Mouse (Mus musculus): ENCODE results near the gene Rftn2. TPM values are rescaled to one million over a fixed set of nuclear protein-coding genes. Genes with fewer than 3 reads are reported as not detected.
A peak's percentile ranks its signal among the peaks of the same experiment; 100 is the strongest.

Gene Rftn2
- polyA plus RNA-seq, 1 experiment, result 8.7 TPM

DNA sequence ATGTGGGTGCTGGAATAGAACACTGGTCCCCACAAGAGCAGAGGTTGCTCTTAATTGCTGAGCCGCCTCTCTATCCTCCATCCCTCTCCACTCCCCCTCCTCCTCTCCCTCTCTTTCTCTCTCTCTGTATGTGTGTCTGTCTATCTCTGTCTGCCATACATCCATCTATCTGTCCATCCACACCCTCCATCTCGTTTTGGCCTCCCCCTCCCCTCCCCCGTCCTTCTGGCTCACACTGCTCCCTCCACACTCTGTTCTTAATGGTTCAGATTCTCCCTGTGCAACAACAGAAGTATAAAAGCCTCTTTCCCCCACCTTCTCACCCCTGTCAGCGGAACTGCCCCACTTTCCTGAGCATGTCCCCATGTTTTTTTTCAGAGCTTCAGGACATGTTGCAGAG, 59.0 kb downstream of the Rftn2 start:
- no peak for DNase-seq (ENCODE audit: low read depth)
- no peak for TF ChIP-seq POLR2A (IDR thresholded peaks at IDR 0.05; ENCODE audit: borderline replicate concordance, extremely low read depth, insufficient read depth, insufficient read length, poor library complexity, severe bottlenecking)
- TF ChIP-seq CTCF (IDR thresholded peaks at IDR 0.05; ENCODE audit: borderline replicate concordance, extremely low read depth, insufficient read depth, insufficient read length), result no peak

DNA sequence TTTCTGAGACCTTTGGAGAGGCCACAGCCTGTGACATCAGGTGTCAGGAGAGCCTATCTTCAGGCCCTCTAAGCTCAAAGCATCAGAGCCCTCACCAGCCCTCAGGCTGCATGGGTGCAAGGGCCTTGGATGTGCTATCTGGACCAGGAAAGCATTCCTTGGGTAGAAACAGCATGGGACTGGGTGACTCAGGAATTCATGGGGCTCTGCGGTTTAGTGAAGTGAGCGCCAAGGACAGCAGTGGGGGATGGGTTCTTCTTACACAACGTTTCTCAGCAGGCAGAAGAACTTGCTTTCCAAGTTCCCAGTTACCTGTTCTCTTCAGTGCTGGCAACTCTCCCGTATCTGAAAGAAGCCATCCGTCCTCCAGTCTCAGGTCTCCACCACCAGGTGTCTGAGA, 62.6 kb downstream of the Rftn2 start:
- no peak for TF ChIP-seq CTCF (IDR thresholded peaks at IDR 0.05; ENCODE audit: borderline replicate concordance, extremely low read depth, insufficient read depth, insufficient read length)
- no peak for TF ChIP-seq POLR2A (IDR thresholded peaks at IDR 0.05; ENCODE audit: borderline replicate concordance, extremely low read depth, insufficient read depth, insufficient read length, poor library complexity, severe bottlenecking)
- DNase-seq (ENCODE audit: low read depth), result no peak

DNA sequence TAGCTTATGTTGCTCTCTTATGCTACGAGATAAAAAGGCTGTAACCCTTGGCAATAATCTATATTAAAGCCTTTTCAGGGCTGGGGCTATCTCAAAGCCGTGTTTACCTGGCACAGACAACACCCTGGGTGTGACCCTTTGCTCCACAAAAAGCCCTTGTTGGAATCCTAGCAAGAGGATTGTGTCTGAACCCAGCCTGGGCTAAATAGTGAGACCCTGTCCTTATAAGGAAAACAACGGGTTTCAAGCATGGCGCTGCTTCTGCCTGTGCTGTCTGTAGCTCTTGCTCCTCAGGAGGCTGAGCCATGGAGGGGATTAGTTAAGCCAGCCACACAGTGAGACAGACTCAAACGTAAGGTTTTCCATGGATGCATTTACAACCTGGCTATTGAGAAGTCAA, 63.8 kb downstream of the Rftn2 start:
- peak; percentile 9 for DNase-seq (ENCODE audit: low read depth)
- TF ChIP-seq CTCF (IDR thresholded peaks at IDR 0.05; ENCODE audit: borderline replicate concordance, extremely low read depth, insufficient read depth, insufficient read length) (no peak), POLR2A (IDR thresholded peaks at IDR 0.05; ENCODE audit: borderline replicate concordance, extremely low read depth, insufficient read depth, insufficient read length, poor library complexity, severe bottlenecking) (no peak)

DNA sequence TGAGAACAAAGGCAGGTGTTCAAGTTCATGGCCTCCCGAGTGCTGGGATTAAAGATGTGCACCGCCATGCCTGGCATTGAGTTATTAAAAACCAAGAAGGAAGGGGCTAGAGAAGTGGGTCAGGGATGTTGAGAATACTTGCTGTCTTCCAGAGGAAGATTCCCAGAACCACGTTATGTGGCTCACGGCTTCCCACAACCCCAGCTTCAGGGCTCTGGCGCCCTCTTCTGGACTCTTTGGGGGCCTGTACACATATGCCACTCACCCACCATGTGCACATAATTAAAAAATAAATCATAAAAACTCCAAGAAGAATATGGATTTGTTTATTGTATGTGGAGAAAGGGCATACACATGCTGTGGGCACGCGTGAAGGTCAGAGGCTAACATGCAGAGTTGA, 64.7 kb downstream of the Rftn2 start:
- TF ChIP-seq POLR2A (IDR thresholded peaks at IDR 0.05; ENCODE audit: borderline replicate concordance, extremely low read depth, insufficient read depth, insufficient read length, poor library complexity, severe bottlenecking), result no peak
- TF ChIP-seq CTCF (IDR thresholded peaks at IDR 0.05; ENCODE audit: borderline replicate concordance, extremely low read depth, insufficient read depth, insufficient read length), result peak; percentile 36; the same call in 1 of the 2 replicates
- DNase-seq (ENCODE audit: low read depth), result peak; percentile 25

DNA sequence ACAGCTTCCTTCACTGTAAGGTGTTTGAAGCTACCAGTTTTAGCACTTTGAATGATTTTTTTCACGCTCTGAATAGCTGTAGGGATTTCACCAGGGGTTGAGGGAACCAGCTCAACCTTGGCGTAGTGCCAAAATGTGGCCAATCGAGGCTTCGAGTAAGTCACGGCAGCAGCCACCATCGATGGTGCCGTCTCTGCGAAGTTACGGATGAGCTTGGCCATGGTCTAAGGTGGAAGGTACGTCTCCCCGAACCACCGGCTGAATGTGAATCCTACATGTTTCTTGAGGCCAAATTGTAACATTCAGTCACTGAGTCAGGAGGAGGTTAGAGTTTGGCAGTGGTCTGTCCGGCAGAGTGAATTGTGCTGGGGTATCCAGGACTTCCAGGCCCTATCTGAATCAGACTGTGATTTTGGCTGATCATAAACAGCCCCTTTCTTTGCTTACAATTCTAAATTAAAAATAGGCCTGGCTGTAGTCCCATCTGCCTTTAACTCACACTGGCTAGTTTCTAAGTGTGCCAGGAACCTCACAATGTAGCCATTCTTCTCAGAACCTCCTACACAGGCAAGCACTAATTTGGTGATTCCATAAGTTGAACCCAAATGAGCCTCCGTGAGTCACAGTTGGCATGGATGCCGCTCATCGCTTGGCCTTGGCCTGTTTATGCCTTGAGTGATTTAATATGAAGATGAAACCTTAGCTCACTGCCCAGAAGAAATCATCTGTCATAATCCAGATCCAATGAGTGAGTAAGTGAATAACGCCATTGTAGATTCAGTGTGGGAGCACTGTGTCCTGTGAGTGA, 65.5 kb downstream of the Rftn2 start:
- no peak for TF ChIP-seq POLR2A (IDR thresholded peaks at IDR 0.05; ENCODE audit: borderline replicate concordance, extremely low read depth, insufficient read depth, insufficient read length, poor library complexity, severe bottlenecking)
- no peak for TF ChIP-seq CTCF (IDR thresholded peaks at IDR 0.05; ENCODE audit: borderline replicate concordance, extremely low read depth, insufficient read depth, insufficient read length)
- DNase-seq (ENCODE audit: low read depth), result peak; percentile 93

DNA sequence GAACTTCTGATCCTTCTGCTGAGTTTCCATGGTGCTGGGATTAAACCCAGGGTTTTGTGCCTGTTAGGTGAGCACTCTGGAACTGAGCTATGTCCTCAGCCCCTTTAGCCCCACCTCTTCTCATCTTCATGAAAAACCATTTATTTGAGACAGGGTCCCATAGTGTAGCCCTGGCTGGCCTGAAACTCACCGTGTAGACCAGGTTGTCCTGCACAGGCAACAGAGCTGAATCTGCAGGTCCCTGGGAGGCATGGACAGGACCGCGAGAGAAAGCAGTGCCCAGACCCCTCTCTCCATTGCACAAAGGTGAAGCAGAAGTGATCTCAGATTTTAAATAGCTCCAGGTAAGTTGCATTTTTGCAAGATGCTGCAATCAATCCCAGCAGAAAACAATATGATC, 66.4 kb downstream of the Rftn2 start:
- no peak for TF ChIP-seq POLR2A (IDR thresholded peaks at IDR 0.05; ENCODE audit: borderline replicate concordance, extremely low read depth, insufficient read depth, insufficient read length, poor library complexity, severe bottlenecking)
- no peak for TF ChIP-seq CTCF (IDR thresholded peaks at IDR 0.05; ENCODE audit: borderline replicate concordance, extremely low read depth, insufficient read depth, insufficient read length)
- no peak for DNase-seq (ENCODE audit: low read depth)

DNA sequence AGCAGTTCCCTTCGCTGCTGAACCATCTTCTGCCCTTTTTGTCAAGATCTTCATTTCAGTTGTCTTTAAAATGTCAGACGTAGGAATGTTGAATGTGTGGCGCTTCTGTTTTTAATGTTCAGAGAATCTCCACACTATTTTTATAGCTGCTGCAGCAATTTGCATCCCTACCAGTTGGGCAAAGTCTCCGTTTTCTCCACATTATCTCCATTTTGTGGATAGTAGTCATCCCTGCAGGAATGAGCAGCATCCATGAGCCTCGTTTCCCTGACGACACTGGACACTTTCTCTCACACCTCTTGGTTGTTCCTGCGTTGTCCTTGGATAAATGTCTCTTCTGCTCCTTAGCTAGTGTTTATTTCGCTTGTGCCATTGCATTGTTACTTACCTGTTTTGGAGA, 67.8 kb downstream of the Rftn2 start:
- no peak for DNase-seq (ENCODE audit: low read depth)
- TF ChIP-seq POLR2A (IDR thresholded peaks at IDR 0.05; ENCODE audit: borderline replicate concordance, extremely low read depth, insufficient read depth, insufficient read length, poor library complexity, severe bottlenecking) (no peak), CTCF (IDR thresholded peaks at IDR 0.05; ENCODE audit: borderline replicate concordance, extremely low read depth, insufficient read depth, insufficient read length) (no peak)

DNA sequence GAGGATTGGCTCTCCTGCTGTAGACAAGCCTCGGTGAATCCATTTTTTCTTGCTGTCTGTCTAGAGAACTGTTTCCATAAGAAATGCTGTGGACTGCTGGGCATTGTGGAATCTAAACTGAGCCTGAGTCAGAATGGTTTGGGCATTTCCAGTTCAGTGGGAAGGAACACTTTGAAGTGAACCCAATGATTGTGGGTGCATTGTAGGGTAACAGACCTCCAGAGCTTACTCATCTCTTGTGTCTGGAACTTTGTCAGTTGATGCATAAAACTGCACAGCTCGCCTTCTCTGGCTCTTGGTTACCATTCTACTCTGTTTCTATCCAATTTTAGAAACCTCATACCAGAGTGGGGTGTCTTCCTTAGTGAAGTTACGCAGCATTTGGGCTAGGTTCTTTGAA, 68.4 kb downstream of the Rftn2 start:
- DNase-seq (ENCODE audit: low read depth), result no peak
- TF ChIP-seq POLR2A (IDR thresholded peaks at IDR 0.05; ENCODE audit: borderline replicate concordance, extremely low read depth, insufficient read depth, insufficient read length, poor library complexity, severe bottlenecking) (no peak), CTCF (IDR thresholded peaks at IDR 0.05; ENCODE audit: borderline replicate concordance, extremely low read depth, insufficient read depth, insufficient read length) (no peak)

DNA sequence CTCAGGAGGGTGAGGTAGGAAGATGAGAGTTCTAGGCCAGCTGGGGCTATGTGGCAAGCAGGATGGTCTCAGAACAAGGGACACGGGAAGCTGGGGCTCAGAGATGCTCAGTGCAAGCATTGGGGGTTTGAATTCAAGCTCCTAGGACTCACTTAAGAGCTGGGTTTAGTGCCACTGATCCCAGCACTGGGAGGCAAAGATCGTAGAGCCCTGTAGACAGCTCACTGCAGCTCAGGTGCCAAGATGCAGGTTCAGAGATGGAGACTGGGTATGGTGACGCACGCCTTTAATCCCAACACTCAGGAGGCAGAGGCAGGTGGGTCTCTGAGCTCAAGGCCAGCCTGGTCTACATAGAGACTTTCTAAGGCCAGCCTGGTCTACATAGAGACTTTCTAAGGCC, 69.3 kb downstream of the Rftn2 start:
- no peak for DNase-seq (ENCODE audit: low read depth)
- no peak for TF ChIP-seq POLR2A (IDR thresholded peaks at IDR 0.05; ENCODE audit: borderline replicate concordance, extremely low read depth, insufficient read depth, insufficient read length, poor library complexity, severe bottlenecking)
- TF ChIP-seq CTCF (IDR thresholded peaks at IDR 0.05; ENCODE audit: borderline replicate concordance, extremely low read depth, insufficient read depth, insufficient read length), result no peak

DNA sequence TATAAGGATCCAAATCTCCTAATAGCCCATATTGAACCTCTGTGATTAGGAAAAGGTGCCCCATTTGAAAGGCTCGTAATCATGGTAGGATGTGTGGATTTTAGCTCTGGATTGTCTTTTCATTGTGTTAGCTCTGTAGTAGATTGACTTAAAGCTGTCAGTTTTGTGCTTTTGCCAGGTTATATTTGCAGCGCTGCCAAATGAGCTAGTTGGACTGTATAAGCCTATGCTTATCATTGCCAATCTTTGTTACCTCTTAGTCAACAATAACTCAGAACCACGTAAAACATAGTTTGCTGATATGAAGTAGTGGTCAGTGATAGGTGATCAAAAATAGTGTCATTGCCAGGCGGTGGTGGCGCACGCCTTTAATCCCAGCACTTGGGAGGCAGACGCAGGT, 81.0 kb downstream of the Rftn2 start:
- peak; percentile 24 for DNase-seq (ENCODE audit: low read depth)

DNA sequence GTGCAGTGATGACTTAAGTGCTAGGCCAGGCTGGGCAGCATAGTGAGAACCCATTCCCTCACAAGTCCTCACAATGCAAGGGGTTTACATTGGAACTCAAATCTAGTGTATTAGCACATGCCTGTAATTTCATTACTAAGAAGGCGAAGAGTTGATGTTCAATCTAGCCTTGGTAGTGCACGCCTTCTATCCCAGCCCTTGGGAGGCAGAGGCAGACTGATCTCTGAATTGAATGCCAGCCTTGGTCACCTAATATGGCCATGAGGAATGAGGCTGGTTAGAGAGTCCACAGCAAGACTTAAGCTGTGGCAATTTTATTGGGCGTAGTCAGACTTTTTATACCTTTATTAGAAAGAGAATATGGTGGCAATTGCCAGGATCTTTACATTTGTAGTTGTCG, 82.2 kb downstream of the Rftn2 start:
- DNase-seq (ENCODE audit: low read depth), result no peak
- TF ChIP-seq POLR2A (IDR thresholded peaks at IDR 0.05; ENCODE audit: borderline replicate concordance, extremely low read depth, insufficient read depth, insufficient read length, poor library complexity, severe bottlenecking) (no peak), CTCF (IDR thresholded peaks at IDR 0.05; ENCODE audit: borderline replicate concordance, extremely low read depth, insufficient read depth, insufficient read length) (no peak)

More for the DNA sequence above, 81.0 kb downstream of the Rftn2 start:
- no peak for TF ChIP-seq POLR2A (IDR thresholded peaks at IDR 0.05; ENCODE audit: borderline replicate concordance, extremely low read depth, insufficient read depth, insufficient read length, poor library complexity, severe bottlenecking)
- no peak for TF ChIP-seq CTCF (IDR thresholded peaks at IDR 0.05; ENCODE audit: borderline replicate concordance, extremely low read depth, insufficient read depth, insufficient read length)

DNA sequence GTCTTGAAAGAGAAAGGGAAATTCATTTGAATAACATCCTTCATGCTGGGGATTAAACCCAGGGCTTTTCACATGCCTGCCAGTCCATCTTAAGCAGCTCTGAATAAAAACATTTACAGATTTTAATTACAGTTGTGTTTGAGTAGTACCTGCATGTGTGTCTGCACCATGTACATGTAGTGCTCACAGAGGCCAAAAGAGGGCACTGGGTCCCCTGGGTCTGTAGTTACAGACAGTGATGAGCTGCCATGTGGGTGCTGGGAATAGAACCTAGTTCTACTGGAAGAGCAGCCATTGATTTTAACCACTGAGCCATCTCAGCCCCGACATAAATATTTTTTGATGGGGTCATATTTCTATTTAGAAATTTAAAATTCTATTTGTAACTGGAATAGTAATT, 90.7 kb downstream of the Rftn2 start:
- no peak for DNase-seq (ENCODE audit: low read depth)
- no peak for TF ChIP-seq POLR2A (IDR thresholded peaks at IDR 0.05; ENCODE audit: borderline replicate concordance, extremely low read depth, insufficient read depth, insufficient read length, poor library complexity, severe bottlenecking)
- TF ChIP-seq CTCF (IDR thresholded peaks at IDR 0.05; ENCODE audit: borderline replicate concordance, extremely low read depth, insufficient read depth, insufficient read length), result no peak
